Mouse (Mus musculus) adrenal gland, adult 18-20 months (tissue): Measurements from ENCODE around the gene Sytl1. TPM values are rescaled to one million over a fixed set of nuclear protein-coding genes. Genes with fewer than 3 reads are reported as not detected.

Experiments
- DNase-seq, 2 experiments: peaks; one replicate each; pipeline ENCODE4 v3.0.0; 2021 to 2022; ENCODE audit warnings: low spot score in 2 of 2
- total RNA-seq, 2 experiments: library from RNA; stranded (reverse); gene quantifications; 1 replicate in 1 of 2; 2 replicates in 1 of 2; pipeline ENCODE4 v1.2.3; 2021

The Sytl1 gene
- total RNA-seq, 2 experiments from 2014 or later = 1.2 to 1.5 TPM

- DNase-seq = peak; percentile 80 to 86
Observed at GRCm38 (mm10) chr4:133250609-133251008, 12.3 kb downstream of the Sytl1 start.

GRCm38 (mm10) chr4:133247806-133248449, 15.0 kb downstream of the Sytl1 start:
- DNase-seq = no peak

- no peak for DNase-seq
Observed at GRCm38 (mm10) chr4:133247072-133247471, 15.8 kb downstream of the Sytl1 start.

- no peak for DNase-seq
Observed at GRCm38 (mm10) chr4:133244289-133244688, 18.6 kb downstream of the Sytl1 start.

- no peak for DNase-seq
Observed at GRCm38 (mm10) chr4:133243538-133243937, 19.4 kb downstream of the Sytl1 start.

- DNase-seq = no peak
Observed at GRCm38 (mm10) chr4:133242710-133243109, 20.2 kb downstream of the Sytl1 start.

- DNase-seq = no peak
Observed at GRCm38 (mm10) chr4:133241910-133242309, 21.0 kb downstream of the Sytl1 start.

- peak; percentile 92 to 93 for DNase-seq
Observed at GRCm38 (mm10) chr4:133240934-133241908, 21.7 kb downstream of the Sytl1 start.

GRCm38 (mm10) chr4:133240490-133240921, 22.4 kb downstream of the Sytl1 start, which contains the start of gene Map3k6:
Gene Map3k6 (plus strand): TSS chr4:133240818.
- peak; percentile 76 to 82 for DNase-seq

GRCm38 (mm10) chr4:133237911-133238310, 25.0 kb downstream of the Sytl1 start:
- no peak for DNase-seq

- no peak for DNase-seq
Observed at GRCm38 (mm10) chr4:133235415-133235814, 27.5 kb downstream of the Sytl1 start.

GRCm38 (mm10) chr4:133234771-133235170, 28.1 kb downstream of the Sytl1 start:
- DNase-seq = no peak

- DNase-seq = no peak
Observed at GRCm38 (mm10) chr4:133233285-133233976, 29.5 kb downstream of the Sytl1 start.

GRCm38 (mm10) chr4:133229582-133229981, 33.3 kb downstream of the Sytl1 start:
- no peak for DNase-seq

GRCm38 (mm10) chr4:133227636-133228035, 35.3 kb downstream of the Sytl1 start:
- no peak for DNase-seq

GRCm38 (mm10) chr4:133226073-133226472, 36.8 kb downstream of the Sytl1 start:
- no peak for DNase-seq

- DNase-seq = no peak
Observed at GRCm38 (mm10) chr4:133223875-133224274, 39.0 kb downstream of the Sytl1 start.

GRCm38 (mm10) chr4:133221701-133222100, 41.2 kb downstream of the Sytl1 start:
- DNase-seq = no peak

- no peak for DNase-seq
Observed at GRCm38 (mm10) chr4:133220656-133221055, 42.3 kb downstream of the Sytl1 start.

GRCm38 (mm10) chr4:133218745-133219144, 44.2 kb downstream of the Sytl1 start:
- no peak for DNase-seq

- DNase-seq = peak in 1 of 2 experiments; percentile 51
Observed at GRCm38 (mm10) chr4:133217641-133218040, 45.3 kb downstream of the Sytl1 start.
